Mouse (Mus musculus) olfactory bulb, adult 2 months (tissue): Measurements from ENCODE around the gene Fra10ac1.

Source experiments
- CTCF ChIP-seq: fragments of 200-500 bp; IDR thresholded peaks from 2 replicates; pipeline ENCODE4 v1.5.1; 2012; ENCODE audit warnings: low read depth, mild to moderate bottlenecking, low read length, moderate library complexity; ENCODE audit not compliant: insufficient read depth
- POLR2A ChIP-seq: fragments of 200-500 bp; IDR thresholded peaks from 2 replicates; pipeline ENCODE4 v1.6.1; 2012; ENCODE audit warnings: mild to moderate bottlenecking, low read depth, low read length, moderate library complexity; ENCODE audit not compliant: insufficient read depth

GRCm38 (mm10) chr19:38261351-38261750 lies 37.4 kb upstream of the Fra10ac1 start:
- TF ChIP-seq CTCF (no peak), POLR2A (no peak)
